Mouse (Mus musculus) hindbrain, postnatal 0 days (tissue): ENCODE data around the gene Atp11a. TPM values are rescaled to one million over a fixed set of nuclear protein-coding genes. Genes with fewer than 3 reads are reported as not detected.
A peak's percentile ranks its signal among the peaks of the same experiment; 100 is the strongest.

ENCODE experiments used
- ATAC-seq: fragments of 200-750 bp; cut with Nextera tagmentation; 2 replicates; pipeline ENCODE4 v1.8.0; 2017; ENCODE audit warnings: mild to moderate bottlenecking, moderate TSS enrichment, moderate library complexity
- DNase-seq: peaks from one replicate; pipeline ENCODE4 v3.0.0-alpha.2; 2015; ENCODE audit warnings: low spot score
- H3K27ac ChIP-seq: fragments of 300-500 bp; sonication (generic); 2 replicates; pipeline ENCODE4 v1.5.1; 2014; ENCODE audit warnings: mild to moderate bottlenecking
- H3K27me3 ChIP-seq: fragments of 300-500 bp; sonication (generic); 2 replicates; pipeline ENCODE4 v1.6.1; 2014; ENCODE audit warnings: low read length, mixed read lengths; ENCODE audit not compliant: insufficient read depth
- H3K36me3 ChIP-seq: fragments of 300-500 bp; sonication (generic); 2 replicates; pipeline ENCODE4 v1.6.1; 2014; ENCODE audit warnings: low read length, mixed read lengths; ENCODE audit not compliant: insufficient read depth
- H3K4me1 ChIP-seq: fragments of 300-500 bp; sonication (generic); 2 replicates; pipeline ENCODE4 v1.6.1; 2014; ENCODE audit warnings: antibody characterized with exemption, low read length, mixed read lengths; ENCODE audit not compliant: insufficient read depth
- H3K4me2 ChIP-seq: fragments of 300-500 bp; sonication (generic); 2 replicates; pipeline ENCODE4 v1.6.1; 2014; ENCODE audit warnings: low read depth, mild to moderate bottlenecking, low read length, moderate library complexity, mixed read lengths
- H3K4me3 ChIP-seq: fragments of 300-500 bp; sonication (generic); 2 replicates; pipeline ENCODE4 v1.5.1; 2014; ENCODE audit warnings: low read length
- H3K9ac ChIP-seq: fragments of 300-500 bp; sonication (generic); replicated peaks from 2 replicates; pipeline ENCODE4 v1.6.1; 2014; ENCODE audit warnings: mild to moderate bottlenecking, low read length, moderate library complexity, mixed read lengths
- H3K9me3 ChIP-seq: fragments of 300-500 bp; sonication (generic); 2 replicates; pipeline ENCODE4 v1.6.1; 2016; ENCODE audit warnings: low read length, mixed read lengths
- CTCF ChIP-seq: IDR thresholded peaks from 2 replicates; pipeline ENCODE4 v1.5.1; 2016; ENCODE audit warnings: antibody characterized with exemption, control low read depth, low read depth
- WGBS: fragments of 180-500 bp; shearing (Covaris S2); extraction: QIAGEN DNeasy Blood & Tissue Kit; methylation state at CpG from one replicate; pipeline ENCODE4 v1.1.7; 2014; 5-methylcytosine and 5-hydroxymethylcytosine counted together
- polyA plus RNA-seq: library from polyadenylated mRNA; unstranded; fragments of >200 nt; fragmentation: Nextera tagmentation; extraction: Ambion mirVana; gene quantifications from 2 replicates; pipeline ENCODE4 v1.2.1, GENCODE M21; 2015
- total RNA-seq: library from RNA; depleted of rRNA; stranded (reverse); fragments of >200 nt; gene quantifications from 2 replicates; pipeline ENCODE4 v1.2.3, GENCODE M21; 2014

The Atp11a gene
- total and polyA plus RNA-seq, 2 experiments from 2014 or later, result 12.5 to 48.8 TPM

GRCm38 (mm10) chr8:12883051-12884004 is 126.5 kb downstream of the Atp11a start:
- DNase-seq (no peak), ATAC-seq (no peak)
- Histone ChIP-seq H3K4me2 (no peak overlapping the region), H3K27me3 (no peaks in the 10 kb centered on the region), H3K9ac (0 out of 2 replicates have a peak overlapping the region, but pooled peaks have one; percentile 0), H3K4me1 (no peaks in the 10 kb centered on the region), H3K36me3 (no peaks in the 10 kb centered on the region), H3K4me3 (no peak overlapping the region), H3K27ac (no peak overlapping the region), H3K9me3 (no peaks in the 10 kb centered on the region)
- WGBS, result 75% methylated on average over 21 of the region's 21 CpGs
- TF ChIP-seq CTCF, result no peak

DNA sequence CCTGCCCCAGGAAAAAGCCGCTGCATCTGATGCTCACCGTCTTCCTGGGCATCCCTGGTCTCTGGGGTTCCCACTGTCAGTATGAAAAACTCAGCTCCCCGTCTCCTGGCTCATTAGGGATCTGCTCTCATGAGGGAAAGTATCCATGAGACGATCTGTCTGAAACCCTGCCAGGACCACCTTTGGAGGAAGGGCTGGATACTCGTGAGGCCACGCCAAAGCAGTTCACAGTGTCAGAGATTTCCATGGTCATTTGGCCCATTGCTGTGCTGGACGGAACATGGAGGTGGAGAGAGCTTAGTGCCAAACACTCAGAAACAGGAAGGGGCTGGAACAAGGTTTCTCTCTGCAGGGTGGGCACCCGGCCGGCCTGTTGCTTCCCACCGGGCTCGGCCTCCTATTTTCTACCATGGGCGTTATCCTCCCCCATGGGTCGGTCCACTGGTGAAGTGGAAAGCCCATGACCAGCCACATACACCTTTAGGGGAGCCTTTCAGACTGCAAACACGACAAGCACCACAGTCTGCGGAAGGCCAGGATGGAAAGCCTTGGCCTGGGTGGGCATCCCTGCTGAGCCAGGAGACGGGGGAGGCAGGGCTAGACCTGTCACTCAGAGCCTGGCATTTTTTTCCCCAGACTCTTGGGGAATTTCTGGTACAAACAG is 131.1 kb downstream of the Atp11a start:
- no peak for TF ChIP-seq CTCF
- no peak for ATAC-seq

GRCm38 (mm10) chr8:12889046-12889598 is 132.3 kb downstream of the Atp11a start:
- DNase-seq (peak; percentile 27), ATAC-seq (0 out of 2 replicates have a peak, but pooled peaks have one; percentile 16)
- no peaks in the 10 kb centered on the region for H3K36me3 ChIP-seq
- H3K27me3 ChIP-seq, result no peaks in the 10 kb centered on the region
- no peaks in the 10 kb centered on the region for H3K4me1 ChIP-seq
- no peak overlapping the region for H3K27ac ChIP-seq
- no peak overlapping the region for H3K4me3 ChIP-seq
- no peak overlapping the region for H3K4me2 ChIP-seq
- no peak for TF ChIP-seq CTCF
- no peak overlapping the region for H3K9ac ChIP-seq
- 59% methylated on average over 11 of the region's 11 CpGs for WGBS
- H3K9me3 ChIP-seq, result no peaks in the 10 kb centered on the region

More for the DNA sequence above, 131.1 kb downstream of the Atp11a start:
- Histone ChIP-seq H3K4me3 (no peak overlapping the region), H3K36me3 (no peaks in the 10 kb centered on the region), H3K9ac (no peak overlapping the region), H3K27me3 (no peaks in the 10 kb centered on the region), H3K4me2 (no peak overlapping the region), H3K27ac (no peak overlapping the region), H3K4me1 (no peaks in the 10 kb centered on the region), H3K9me3 (no peaks in the 10 kb centered on the region)
- no peak for DNase-seq
- 73% methylated on average over 16 of the region's 16 CpGs for WGBS

DNA sequence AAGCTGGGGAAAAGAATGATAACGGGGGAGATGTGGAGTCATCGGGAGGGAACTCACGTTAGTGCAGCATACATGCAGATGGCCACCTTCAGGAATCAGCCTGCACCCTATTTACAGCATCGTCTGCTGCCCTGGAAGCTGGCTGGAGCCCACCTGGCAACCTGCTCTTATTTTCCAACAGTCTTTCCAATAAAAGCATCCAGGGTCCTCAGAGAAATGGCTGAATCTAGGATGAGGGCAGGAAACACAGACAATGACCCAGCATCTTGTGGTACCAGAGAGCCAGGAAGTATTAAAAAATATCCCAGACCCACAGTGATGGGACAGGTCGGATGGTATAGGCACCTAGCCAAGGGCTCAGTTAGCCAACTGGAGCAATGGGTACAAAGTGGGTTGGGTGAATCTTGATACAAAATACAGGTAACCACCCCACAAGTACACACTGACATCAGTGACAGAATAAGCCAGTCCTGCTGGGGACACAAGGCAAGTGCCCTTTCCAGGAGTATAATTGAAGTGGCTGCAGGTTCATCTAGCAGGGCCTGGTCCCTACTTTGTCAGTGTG is 136.2 kb downstream of the Atp11a start:
- Histone ChIP-seq H3K4me2 (no peak overlapping the region), H3K36me3 (no peaks in the 10 kb centered on the region), H3K27me3 (no peaks in the 10 kb centered on the region), H3K4me3 (no peak overlapping the region), H3K4me1 (no peaks in the 10 kb centered on the region), H3K27ac (no peak overlapping the region), H3K9ac (no peak overlapping the region), H3K9me3 (no peaks in the 10 kb centered on the region)
- WGBS, result 78% methylated on average over 5 of the region's 5 CpGs
- DNase-seq (no peak), ATAC-seq (no peak)
- no peak for TF ChIP-seq CTCF

GRCm38 (mm10) chr8:12893797-12894578 is 137.2 kb downstream of the Atp11a start:
- ATAC-seq (no peak), DNase-seq (no peak)
- no peaks in the 10 kb centered on the region for H3K27me3 ChIP-seq
- H3K27ac ChIP-seq, result no peak overlapping the region
- no peak overlapping the region for H3K4me3 ChIP-seq
- no peak overlapping the region for H3K9ac ChIP-seq
- H3K4me2 ChIP-seq, result no peak overlapping the region
- no peaks in the 10 kb centered on the region for H3K9me3 ChIP-seq
- no peaks in the 10 kb centered on the region for H3K4me1 ChIP-seq
- WGBS, result 83% methylated on average over 12 of the region's 12 CpGs
- no peak for TF ChIP-seq CTCF
- H3K36me3 ChIP-seq, result no peaks in the 10 kb centered on the region
